Mouse (Mus musculus): ENCODE data around the gene Vps11. TPM values are rescaled to one million over a fixed set of nuclear protein-coding genes. Genes with fewer than 3 reads are reported as not detected.
"Not testable (repeated sequence)": the region's sequence is repeated elsewhere in the genome, so short reads cannot be mapped to it uniquely, and the experiment has no call there.

Vps11 gene
- polyA plus RNA-seq, 1 experiment = 34.1 TPM

- TF ChIP-seq POLR2A (IDR thresholded peaks at IDR 0.05; ENCODE audit: low read depth, low read length) = no peak
- no peak for TF ChIP-seq CTCF (conservative IDR thresholded peaks at IDR 0.05; ENCODE audit: insufficient read depth, insufficient read length, low read depth, low read length)
- 59% methylated on average over 3 of the region's 3 CpGs for WGBS
These were observed 19.3 kb downstream of the Vps11 start for GRCm38 (mm10) chr9:44342173-44342572.

GRCm38 (mm10) chr9:44341487-44341886, 20.0 kb downstream of the Vps11 start:
- H3K27ac ChIP-seq (ENCODE audit: insufficient read depth, low read depth, low read length) = no peak overlapping the region
- WGBS = 88% methylated on average over 5 of the region's 5 CpGs
- no peak for DNase-seq
- H3K27me3 ChIP-seq (replicated peaks; ENCODE audit: control insufficient read depth, insufficient read depth, low read length) = no peaks in the 10 kb centered on the region
- H3K4me3 ChIP-seq (ENCODE audit: insufficient read depth, low read depth, low read length) = no peak overlapping the region
- TF ChIP-seq CTCF (conservative IDR thresholded peaks at IDR 0.05; ENCODE audit: insufficient read depth, insufficient read length, low read depth, low read length) (no peak), POLR2A (IDR thresholded peaks at IDR 0.05; ENCODE audit: low read depth, low read length) (no peak)
- no peaks in the 10 kb centered on the region for H3K36me3 ChIP-seq (ENCODE audit: control insufficient read depth, insufficient read depth, low read length)
- peaks cover 11% of the 10 kb centered on the region; the same call in 1 of the 2 replicates for H3K4me1 ChIP-seq (ENCODE audit: control insufficient read depth, insufficient read depth, low read length)

More at GRCm38 (mm10) chr9:44342173-44342572, 19.3 kb downstream of the Vps11 start:
- no peaks in the 10 kb centered on the region for H3K36me3 ChIP-seq (ENCODE audit: control insufficient read depth, insufficient read depth, low read length)
- peaks cover 11% of the 10 kb centered on the region; the same call in 1 of the 2 replicates for H3K4me1 ChIP-seq (ENCODE audit: control insufficient read depth, insufficient read depth, low read length)
- no peak for DNase-seq
- no peaks in the 10 kb centered on the region for H3K27me3 ChIP-seq (replicated peaks; ENCODE audit: control insufficient read depth, insufficient read depth, low read length)
- no peak overlapping the region for H3K27ac ChIP-seq (ENCODE audit: insufficient read depth, low read depth, low read length)
- no peak overlapping the region for H3K4me3 ChIP-seq (ENCODE audit: insufficient read depth, low read depth, low read length)

GRCm38 (mm10) chr9:44338574-44338973, 22.9 kb downstream of the Vps11 start:
- Histone ChIP-seq H3K4me1 (ENCODE audit: control insufficient read depth, insufficient read depth, low read length) (peaks cover 16% of the 10 kb centered on the region; the same call in 1 of the 2 replicates), H3K4me3 (ENCODE audit: insufficient read depth, low read depth, low read length) (no peak overlapping the region), H3K27me3 (replicated peaks; ENCODE audit: control insufficient read depth, insufficient read depth, low read length) (no peaks in the 10 kb centered on the region), H3K27ac (ENCODE audit: insufficient read depth, low read depth, low read length) (no peak overlapping the region), H3K36me3 (ENCODE audit: control insufficient read depth, insufficient read depth, low read length) (no peaks in the 10 kb centered on the region)
- DNase-seq = no peak
- 74% methylated on average over 5 of the region's 5 CpGs for WGBS
- TF ChIP-seq CTCF (conservative IDR thresholded peaks at IDR 0.05; ENCODE audit: insufficient read depth, insufficient read length, low read depth, low read length) (0 out of 2 replicates have a peak, but pooled peaks have one; percentile 14), POLR2A (IDR thresholded peaks at IDR 0.05; ENCODE audit: low read depth, low read length) (no peak)

- 62% methylated on average over 9 of the region's 9 CpGs for WGBS
- no peaks in the 10 kb centered on the region for H3K27me3 ChIP-seq (replicated peaks; ENCODE audit: control insufficient read depth, insufficient read depth, low read length)
- H3K4me1 ChIP-seq (ENCODE audit: control insufficient read depth, insufficient read depth, low read length) = peaks cover 9% of the 10 kb centered on the region; the same call in 1 of the 2 replicates
- H3K27ac ChIP-seq (ENCODE audit: insufficient read depth, low read depth, low read length) = no peak overlapping the region
- H3K36me3 ChIP-seq (ENCODE audit: control insufficient read depth, insufficient read depth, low read length) = no peaks in the 10 kb centered on the region
- no peak for TF ChIP-seq CTCF (conservative IDR thresholded peaks at IDR 0.05; ENCODE audit: insufficient read depth, insufficient read length, low read depth, low read length)
- TF ChIP-seq POLR2A (IDR thresholded peaks at IDR 0.05; ENCODE audit: low read depth, low read length) = no peak
- H3K4me3 ChIP-seq (ENCODE audit: insufficient read depth, low read depth, low read length) = no peak overlapping the region
- no peak for DNase-seq
These were observed 23.9 kb downstream of the Vps11 start for GRCm38 (mm10) chr9:44337436-44338169.

- Histone ChIP-seq H3K36me3 (ENCODE audit: control insufficient read depth, insufficient read depth, low read length) (no peaks in the 10 kb centered on the region), H3K27me3 (replicated peaks; ENCODE audit: control insufficient read depth, insufficient read depth, low read length) (no peaks in the 10 kb centered on the region), H3K27ac (ENCODE audit: insufficient read depth, low read depth, low read length) (no peak overlapping the region), H3K4me1 (ENCODE audit: control insufficient read depth, insufficient read depth, low read length) (peaks cover 6% of the 10 kb centered on the region; the same call in 1 of the 2 replicates), H3K4me3 (ENCODE audit: insufficient read depth, low read depth, low read length) (no peak overlapping the region)
- TF ChIP-seq CTCF (conservative IDR thresholded peaks at IDR 0.05; ENCODE audit: insufficient read depth, insufficient read length, low read depth, low read length) (no peak), POLR2A (IDR thresholded peaks at IDR 0.05; ENCODE audit: low read depth, low read length) (no peak)
- WGBS = 83% methylated on average over 3 of the region's 3 CpGs
- DNase-seq = no peak
These were observed 24.5 kb downstream of the Vps11 start for GRCm38 (mm10) chr9:44336964-44337363.

GRCm38 (mm10) chr9:44336513-44336912, 25.0 kb downstream of the Vps11 start:
- DNase-seq; H3K27me3 ChIP-seq (replicated peaks; ENCODE audit: control insufficient read depth, insufficient read depth, low read length); H3K36me3 ChIP-seq (ENCODE audit: control insufficient read depth, insufficient read depth, low read length); H3K27ac ChIP-seq (ENCODE audit: insufficient read depth, low read depth, low read length); H3K4me1 ChIP-seq (ENCODE audit: control insufficient read depth, insufficient read depth, low read length); H3K4me3 ChIP-seq (ENCODE audit: insufficient read depth, low read depth, low read length): not testable (repeated sequence)
- WGBS = 46% methylated on average over 4 of the region's 4 CpGs

- Histone ChIP-seq H3K4me3 (ENCODE audit: insufficient read depth, low read depth, low read length) (peak overlapping the region; percentile 74; the same call in 1 of the 2 replicates), H3K36me3 (ENCODE audit: control insufficient read depth, insufficient read depth, low read length) (no peaks in the 10 kb centered on the region), H3K27ac (ENCODE audit: insufficient read depth, low read depth, low read length) (no peak overlapping the region), H3K4me1 (ENCODE audit: control insufficient read depth, insufficient read depth, low read length) (peaks cover 6% of the 10 kb centered on the region; the same call in 1 of the 2 replicates), H3K27me3 (replicated peaks; ENCODE audit: control insufficient read depth, insufficient read depth, low read length) (no peaks in the 10 kb centered on the region)
- WGBS = 10% methylated on average over 5 of the region's 5 CpGs
- no peak for DNase-seq
- TF ChIP-seq CTCF (conservative IDR thresholded peaks at IDR 0.05; ENCODE audit: insufficient read depth, insufficient read length, low read depth, low read length) (no peak), POLR2A (IDR thresholded peaks at IDR 0.05; ENCODE audit: low read depth, low read length) (no peak)
These were observed 25.4 kb downstream of the Vps11 start for GRCm38 (mm10) chr9:44336093-44336406.

All from kidney, adult 2 months (tissue).